Comparison of ENCODE assay signal across 20 mouse cellular contexts in the genomic region with DNA sequence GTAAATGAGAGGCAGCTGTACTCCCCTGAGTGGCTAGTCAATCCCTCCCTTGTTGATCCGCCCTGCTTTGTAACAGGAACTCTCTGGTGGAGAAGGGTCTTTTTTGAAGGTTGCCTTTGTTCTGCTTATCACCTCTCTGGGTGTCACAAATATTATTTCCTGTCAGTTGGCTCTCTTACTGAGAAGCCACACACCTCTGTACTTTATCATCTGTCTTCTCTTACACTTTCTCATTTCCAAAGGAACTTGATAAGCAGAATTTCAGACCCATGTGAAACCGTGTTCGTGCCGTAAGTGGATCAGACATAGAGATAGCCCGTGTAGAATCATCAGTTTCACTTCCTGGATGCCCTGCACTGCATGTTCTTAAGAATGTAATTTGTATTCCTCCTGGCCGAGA.
DNase-seq lines count a peak whose midpoint lies in the region; ATAC-seq lines count a peak whose summit lies in the region.
"Had no signal": no experiment of that assay in that cellular context is flagged by ENCODE, and none has a peak within 500 bp of the region (broad histone marks: within the 10 kb centered on the region; RNA-seq: fewer than 3 reads in every experiment).

No protein-coding gene starts in this region.

- no peaks in the 10 kb centered on the region for H3K27me3 ChIP-seq in midbrain, embryonic 16.5 days (ENCODE audit: control insufficient read depth, insufficient read depth, low read depth, low read length)
- H3K27me3 ChIP-seq in forebrain, embryonic 13.5 days, result no peaks in the 10 kb centered on the region
- H3K27me3 ChIP-seq: intestine, embryonic 15.5 days; limb, embryonic 15.5 days had no signal

- ATAC-seq in megakaryocyte-erythroid progenitor cell, adult 5-6 weeks (replicated peaks; ENCODE audit: low FRiP score, low TSS enrichment, poor library complexity, severe bottlenecking), result peak; percentile 68
- no peak for ATAC-seq in midbrain, embryonic 16.5 days
- no peak for ATAC-seq in forebrain, embryonic 13.5 days
- ATAC-seq: forebrain, postnatal 0 days; intestine, embryonic 15.5 days; lung, postnatal 0 days had no signal

- no peaks in the 10 kb centered on the region for H3K36me3 ChIP-seq in midbrain, embryonic 16.5 days (ENCODE audit: control insufficient read depth, insufficient read depth, low read length)
- H3K36me3 ChIP-seq in forebrain, embryonic 13.5 days (ENCODE audit: poor library complexity, severe bottlenecking), result no peaks in the 10 kb centered on the region
- H3K36me3 ChIP-seq: embryonic facial prominence, embryonic 10.5 days; intestine, embryonic 15.5 days; limb, embryonic 15.5 days had no signal

- H3K27ac ChIP-seq in midbrain, embryonic 16.5 days (ENCODE audit: low read length), result no peak overlapping the region
- H3K27ac ChIP-seq in forebrain, embryonic 13.5 days, result no peak overlapping the region
- H3K27ac ChIP-seq: embryonic facial prominence, embryonic 10.5 days; intestine, embryonic 15.5 days; limb, embryonic 15.5 days had no signal

- WGBS in midbrain, embryonic 16.5 days, result 86% methylated on average over 6 of the region's 6 CpGs
- 92% methylated on average over 6 of the region's 6 CpGs for WGBS in forebrain, embryonic 13.5 days

- H3K9me3 ChIP-seq in midbrain, embryonic 16.5 days (replicated peaks; ENCODE audit: control insufficient read depth, low read length, poor library complexity, severe bottlenecking), result no peaks in the 10 kb centered on the region
- no peaks in the 10 kb centered on the region for H3K9me3 ChIP-seq in forebrain, embryonic 13.5 days (replicated peaks)
- H3K9me3 ChIP-seq: embryonic facial prominence, embryonic 10.5 days; intestine, embryonic 15.5 days; limb, embryonic 15.5 days had no signal

- peak; percentile 31 for DNase-seq in spleen, postnatal 36 days (ENCODE audit: low spot score in 2 of 2)
- DNase-seq in spleen, adult 12 weeks (ENCODE audit: low spot score), result no peak
- peak; percentile 61 for DNase-seq in T-cell, adult 2 months (ENCODE audit: low spot score)
- DNase-seq in kidney, postnatal 10 days, result no peak
- DNase-seq: cerebellum, adult 11 months; cerebellum, postnatal 25 days; forebrain, postnatal 0 days; gastrocnemius, postnatal 10 days; heart, postnatal 4 days; layer of hippocampus, adult 9-11 months; right cerebral cortex, postnatal 25 days had no signal

- H3K9ac ChIP-seq in midbrain, embryonic 16.5 days (ENCODE audit: low read depth, low read length), result no peak overlapping the region
- H3K9ac ChIP-seq in forebrain, embryonic 13.5 days, result no peak overlapping the region
- H3K9ac ChIP-seq: forebrain, postnatal 0 days; intestine, embryonic 15.5 days; limb, embryonic 15.5 days had no signal

- H3K4me3 ChIP-seq in midbrain, embryonic 16.5 days (ENCODE audit: low read depth, low read length), result no peak overlapping the region
- H3K4me3 ChIP-seq in forebrain, embryonic 13.5 days, result no peak overlapping the region
- H3K4me3 ChIP-seq: embryonic facial prominence, embryonic 10.5 days; erythroblast, embryonic 14.5 days; intestine, embryonic 15.5 days; limb, embryonic 15.5 days had no signal

- H3K4me1 ChIP-seq in midbrain, embryonic 16.5 days (ENCODE audit: control insufficient read depth, insufficient read depth, low read length), result no peaks in the 10 kb centered on the region
- no peaks in the 10 kb centered on the region for H3K4me1 ChIP-seq in forebrain, embryonic 13.5 days
- H3K4me1 ChIP-seq: embryonic facial prominence, embryonic 10.5 days; intestine, embryonic 15.5 days; limb, embryonic 15.5 days had no signal

- no peak overlapping the region for H3K4me2 ChIP-seq in midbrain, embryonic 16.5 days (ENCODE audit: low read length)
- H3K4me2 ChIP-seq in forebrain, embryonic 13.5 days, result no peak overlapping the region
- H3K4me2 ChIP-seq: heart, embryonic 11.5 days; intestine, embryonic 15.5 days; limb, embryonic 15.5 days had no signal

Comparison
In these comparisons a context has a peak if more than half of its experiments do, and no peak if none do; other contexts are left out.
1. DNase-seq: peak in spleen, postnatal 36 days (2 of 2) and T-cell, adult 2 months (single experiment); none in spleen, adult 12 weeks (single experiment) and kidney, postnatal 10 days (single experiment).